Mouse (Mus musculus): ENCODE results near the gene Fau. TPM values are rescaled to one million over a fixed set of nuclear protein-coding genes. Genes with fewer than 3 reads are reported as not detected.

The Fau gene
- polyA plus RNA-seq, 1 experiment from 2014 or later, result 729 TPM

DNA sequence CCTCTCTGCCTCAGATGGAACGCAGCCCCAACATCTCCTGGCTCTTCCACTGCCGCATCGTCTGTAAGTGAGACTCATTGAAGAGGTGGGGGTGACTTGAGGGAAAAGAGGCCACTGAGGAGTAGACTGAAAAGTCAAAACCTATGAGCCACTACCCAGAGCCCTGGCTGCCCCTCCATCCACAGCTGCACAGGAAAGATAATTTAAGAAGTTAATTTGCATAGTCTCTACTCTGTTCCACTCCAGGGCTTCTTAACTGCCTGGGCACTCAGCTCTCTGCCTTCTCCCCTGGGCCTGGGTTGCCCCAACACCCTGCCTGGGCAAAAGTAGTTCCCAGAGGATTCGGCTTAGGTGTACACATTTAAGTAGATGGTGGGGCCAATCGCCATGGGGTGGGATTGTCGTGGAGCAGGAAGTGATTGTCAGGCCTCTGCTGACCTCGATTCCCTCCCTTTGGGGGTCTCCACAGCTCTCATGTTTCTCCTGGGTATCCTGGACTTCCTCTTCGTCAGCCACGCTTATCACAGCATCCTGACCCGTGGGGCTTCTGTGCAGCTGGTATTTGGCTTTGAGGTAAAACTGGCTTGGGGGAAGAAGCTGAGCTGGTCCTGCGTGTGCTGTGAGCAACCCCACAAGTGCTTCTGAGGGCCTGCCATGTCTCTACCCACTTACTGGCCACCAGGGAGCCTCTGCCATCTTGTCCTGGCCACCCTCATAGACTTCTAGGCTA is 8.8 kb upstream of the Fau start:
- Histone ChIP-seq H3K4me3 (ENCODE audit: low read depth, low read length) (no peak overlapping the region), H3K27ac (ENCODE audit: low read depth, low read length) (no peak overlapping the region), H3K36me3 (ENCODE audit: control insufficient read depth, insufficient read depth, low read length) (peaks cover 28% of the 10 kb centered on the region), H3K4me1 (replicated peaks; ENCODE audit: control insufficient read depth, insufficient read depth, low read length) (peaks cover 12% of the 10 kb centered on the region), H3K4me2 (ENCODE audit: low read depth, low read length, severe bottlenecking) (no peak overlapping the region), H3K9ac (ENCODE audit: low read length) (no peak overlapping the region; the same call in 1 of the 2 replicates), H3K9me3 (ENCODE audit: control insufficient read depth, low read length) (no peaks in the 10 kb centered on the region), H3K27me3 (ENCODE audit: control insufficient read depth, insufficient read depth, low read length) (no peaks in the 10 kb centered on the region)
- DNase-seq (ENCODE audit: low spot score) (no peak), ATAC-seq (replicated peaks; ENCODE audit: low FRiP score) (no peak)
- WGBS, result 85% methylated on average over 11 of the region's 11 CpGs

DNA sequence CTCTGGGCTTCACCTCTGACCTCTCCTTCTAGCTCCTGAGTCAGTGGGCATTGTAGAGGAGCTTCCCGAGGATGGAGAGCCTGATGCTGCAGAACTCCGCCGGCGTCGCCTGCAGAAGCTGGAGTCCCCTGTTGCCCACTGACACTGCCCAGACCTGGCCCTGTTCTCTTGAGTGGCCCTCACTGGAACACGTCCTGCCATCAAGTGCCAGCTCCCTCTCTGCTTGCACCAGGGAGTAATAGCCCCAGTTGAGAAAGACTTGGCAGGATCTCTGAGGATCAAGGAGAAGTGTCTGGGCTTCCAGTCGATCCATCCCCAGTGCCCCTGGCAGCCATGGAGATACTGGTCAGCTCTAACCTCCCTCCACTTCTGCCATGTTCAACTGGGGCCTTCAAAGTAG is 5.1 kb upstream of the Fau start:
- Histone ChIP-seq H3K9me3 (ENCODE audit: control insufficient read depth, low read length) (no peaks in the 10 kb centered on the region), H3K4me2 (ENCODE audit: low read depth, low read length, severe bottlenecking) (no peak overlapping the region), H3K36me3 (ENCODE audit: control insufficient read depth, insufficient read depth, low read length) (peaks cover 34% of the 10 kb centered on the region), H3K4me1 (replicated peaks; ENCODE audit: control insufficient read depth, insufficient read depth, low read length) (peaks cover 12% of the 10 kb centered on the region), H3K4me3 (ENCODE audit: low read depth, low read length) (no peak overlapping the region), H3K27ac (ENCODE audit: low read depth, low read length) (no peak overlapping the region), H3K27me3 (ENCODE audit: control insufficient read depth, insufficient read depth, low read length) (no peaks in the 10 kb centered on the region), H3K9ac (ENCODE audit: low read length) (no peak overlapping the region)
- WGBS, result 84% methylated on average over 7 of the region's 7 CpGs
- ATAC-seq (replicated peaks; ENCODE audit: low FRiP score) (no peak), DNase-seq (ENCODE audit: low spot score) (peak; percentile 43)

DNA sequence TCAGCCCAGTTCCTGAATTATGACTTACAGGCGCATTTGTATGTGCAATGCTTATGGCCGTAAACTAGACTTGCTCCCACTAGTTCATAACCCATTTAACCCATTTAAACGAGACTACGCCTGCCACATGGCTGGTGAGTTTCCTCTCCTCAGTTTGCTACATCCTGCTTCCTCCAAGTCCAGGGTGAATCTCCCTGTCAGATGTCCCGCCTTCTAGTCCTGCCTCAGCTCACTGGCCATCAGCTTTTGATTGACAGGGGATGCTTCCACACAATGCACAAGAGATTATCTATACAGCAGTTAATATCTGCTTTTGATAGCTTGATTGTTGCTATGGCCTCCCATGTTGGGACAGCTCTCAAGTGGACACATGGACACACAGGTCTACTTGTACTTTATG is 3.3 kb upstream of the Fau start:
- DNase-seq (ENCODE audit: low spot score), result no peak
- no peak overlapping the region for H3K9ac ChIP-seq (ENCODE audit: low read length)
- no peak overlapping the region for H3K27ac ChIP-seq (ENCODE audit: low read depth, low read length)
- no peak overlapping the region for H3K4me3 ChIP-seq (ENCODE audit: low read depth, low read length)
- ATAC-seq (replicated peaks; ENCODE audit: low FRiP score), result no peak
- H3K36me3 ChIP-seq (ENCODE audit: control insufficient read depth, insufficient read depth, low read length), result peaks cover 35% of the 10 kb centered on the region
- WGBS, result 88% methylated on average over 5 of the region's 5 CpGs
- no peaks in the 10 kb centered on the region for H3K27me3 ChIP-seq (ENCODE audit: control insufficient read depth, insufficient read depth, low read length)
- no peak overlapping the region for H3K4me2 ChIP-seq (ENCODE audit: low read depth, low read length, severe bottlenecking)
- no peaks in the 10 kb centered on the region for H3K9me3 ChIP-seq (ENCODE audit: control insufficient read depth, low read length)
- H3K4me1 ChIP-seq (replicated peaks; ENCODE audit: control insufficient read depth, insufficient read depth, low read length), result peaks cover 12% of the 10 kb centered on the region

DNA sequence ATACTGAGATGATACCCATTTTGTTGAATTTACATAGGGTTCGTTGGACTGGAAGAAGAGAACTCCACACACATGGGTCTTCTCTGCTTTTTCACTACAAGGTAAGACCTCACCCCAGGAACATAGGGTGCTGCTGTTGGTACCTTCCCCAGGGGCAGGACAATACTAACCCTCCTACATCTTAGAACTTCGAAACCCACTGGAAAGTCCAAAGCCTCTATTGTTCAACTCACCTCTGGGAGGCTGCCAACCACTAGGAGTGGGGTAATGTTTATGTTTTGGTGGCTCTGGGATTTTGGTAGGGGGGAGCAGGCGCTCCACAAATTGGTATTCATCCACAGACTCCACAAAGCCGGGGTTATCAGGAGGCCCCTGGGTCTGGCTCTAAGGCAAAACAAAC is 948 bp upstream of the Fau start:
- H3K27ac ChIP-seq (ENCODE audit: low read depth, low read length), result no peak overlapping the region
- H3K36me3 ChIP-seq (ENCODE audit: control insufficient read depth, insufficient read depth, low read length), result peaks cover 20% of the 10 kb centered on the region; the same call in 1 of the 2 replicates
- H3K4me2 ChIP-seq (ENCODE audit: low read depth, low read length, severe bottlenecking), result peak overlapping the region; percentile 81
- WGBS, result 57% methylated on average over 4 of the region's 4 CpGs
- H3K4me1 ChIP-seq (replicated peaks; ENCODE audit: control insufficient read depth, insufficient read depth, low read length), result peaks cover 14% of the 10 kb centered on the region
- peak overlapping the region; percentile 82 for H3K4me3 ChIP-seq (ENCODE audit: low read depth, low read length)
- peak overlapping the region; percentile 90 for H3K9ac ChIP-seq (ENCODE audit: low read length)
- ATAC-seq (replicated peaks; ENCODE audit: low FRiP score) (no peak), DNase-seq (ENCODE audit: low spot score) (no peak)
- H3K27me3 ChIP-seq (ENCODE audit: control insufficient read depth, insufficient read depth, low read length), result no peaks in the 10 kb centered on the region
- H3K9me3 ChIP-seq (ENCODE audit: control insufficient read depth, low read length), result no peaks in the 10 kb centered on the region

DNA sequence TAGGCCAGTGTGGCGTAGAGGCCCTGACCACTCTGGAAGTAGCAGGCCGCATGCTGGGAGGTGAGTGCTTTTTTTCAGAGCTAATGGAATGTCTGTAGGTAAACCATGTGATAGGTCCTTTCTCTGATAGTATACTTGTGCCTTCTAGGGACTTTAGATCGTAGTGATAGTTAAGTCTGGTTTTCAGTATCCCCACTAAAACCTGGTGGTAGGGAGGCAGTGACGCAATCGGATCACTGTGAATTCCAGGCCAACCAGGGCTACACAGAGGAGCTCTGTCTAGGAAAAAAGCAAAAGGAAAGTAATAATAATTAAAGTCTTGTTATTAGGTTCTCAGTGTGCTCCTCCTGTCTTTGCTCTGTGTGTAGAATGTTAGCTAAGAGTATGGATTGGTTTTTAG is 869 bp downstream of the Fau start:
- Histone ChIP-seq H3K27me3 (ENCODE audit: control insufficient read depth, insufficient read depth, low read length) (no peaks in the 10 kb centered on the region), H3K4me2 (ENCODE audit: low read depth, low read length, severe bottlenecking) (peak overlapping the region; percentile 81), H3K27ac (ENCODE audit: low read depth, low read length) (no peak overlapping the region), H3K36me3 (ENCODE audit: control insufficient read depth, insufficient read depth, low read length) (peaks cover 11% of the 10 kb centered on the region; the same call in 1 of the 2 replicates), H3K4me3 (ENCODE audit: low read depth, low read length) (peak overlapping the region; percentile 82), H3K9me3 (ENCODE audit: control insufficient read depth, low read length) (no peaks in the 10 kb centered on the region), H3K4me1 (replicated peaks; ENCODE audit: control insufficient read depth, insufficient read depth, low read length) (peaks cover 24% of the 10 kb centered on the region), H3K9ac (ENCODE audit: low read length) (peak overlapping the region; percentile 90)
- 44% methylated on average over 5 of the region's 5 CpGs for WGBS
- ATAC-seq (replicated peaks; ENCODE audit: low FRiP score), result no peak
- DNase-seq (ENCODE audit: low spot score), result no peak

DNA sequence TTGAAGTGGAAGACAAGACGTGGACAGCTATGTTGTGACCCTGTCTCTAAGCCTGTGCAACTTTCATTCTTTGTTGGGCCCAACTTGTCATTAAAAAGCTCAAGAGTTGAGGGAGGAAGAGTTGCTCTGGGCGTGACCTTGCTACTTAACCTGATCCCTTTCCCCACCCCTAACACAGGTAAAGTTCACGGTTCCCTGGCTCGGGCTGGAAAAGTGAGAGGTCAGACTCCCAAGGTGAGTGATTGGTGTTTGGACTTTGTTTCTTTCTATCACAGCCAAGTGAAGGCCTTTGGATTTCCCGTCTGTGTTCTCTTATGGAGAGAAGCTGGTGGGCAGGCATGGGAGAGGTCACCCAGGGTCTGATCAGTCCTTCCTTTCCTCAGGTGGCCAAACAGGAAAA is 1.3 kb downstream of the Fau start:
- H3K4me3 ChIP-seq (ENCODE audit: low read depth, low read length), result peak overlapping the region; percentile 82
- H3K9me3 ChIP-seq (ENCODE audit: control insufficient read depth, low read length), result no peaks in the 10 kb centered on the region
- no peaks in the 10 kb centered on the region for H3K27me3 ChIP-seq (ENCODE audit: control insufficient read depth, insufficient read depth, low read length)
- H3K4me1 ChIP-seq (replicated peaks; ENCODE audit: control insufficient read depth, insufficient read depth, low read length), result peaks cover 24% of the 10 kb centered on the region
- 82% methylated on average over 5 of the region's 5 CpGs for WGBS
- H3K27ac ChIP-seq (ENCODE audit: low read depth, low read length), result no peak overlapping the region
- peak overlapping the region; percentile 90 for H3K9ac ChIP-seq (ENCODE audit: low read length)
- H3K36me3 ChIP-seq (ENCODE audit: control insufficient read depth, insufficient read depth, low read length), result peaks cover 9% of the 10 kb centered on the region; the same call in 1 of the 2 replicates
- ATAC-seq (replicated peaks; ENCODE audit: low FRiP score), result no peak
- DNase-seq (ENCODE audit: low spot score), result peak; percentile 47
- peak overlapping the region; percentile 81; the same call in 1 of the 2 replicates for H3K4me2 ChIP-seq (ENCODE audit: low read depth, low read length, severe bottlenecking)

DNA sequence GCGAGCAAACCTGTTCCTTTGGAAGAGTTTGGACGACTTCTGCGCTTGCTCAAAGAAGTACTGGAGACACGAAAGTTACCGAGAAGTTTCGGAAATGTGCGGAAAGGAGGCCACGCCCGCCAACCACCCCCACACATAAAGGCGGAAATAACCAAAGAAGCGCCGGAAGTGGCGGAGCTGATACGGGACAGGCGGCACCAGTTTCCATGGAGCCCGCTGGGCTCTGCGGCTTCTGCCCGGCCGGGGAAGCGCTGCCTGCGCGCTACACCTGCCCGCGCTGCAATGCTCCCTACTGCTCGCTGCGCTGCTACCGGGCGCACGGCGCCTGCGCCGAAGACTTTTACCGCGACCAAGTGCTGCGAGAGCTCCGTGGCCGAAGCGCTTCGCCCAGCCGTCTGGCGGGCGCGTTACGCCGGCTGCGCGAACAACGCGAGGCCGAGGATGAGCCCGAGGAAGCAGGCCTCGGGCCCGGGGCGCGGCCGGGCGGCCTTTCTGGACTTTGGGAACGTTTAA is 3.4 kb downstream of the Fau start, which contains the start of gene Znhit2:
Gene Znhit2, plus strand, starts transcription at position 172 of the 513 bp plus-strand sequence.
- no peaks in the 10 kb centered on the region for H3K27me3 ChIP-seq (ENCODE audit: control insufficient read depth, insufficient read depth, low read length)
- peak; percentile 68 for ATAC-seq (replicated peaks; ENCODE audit: low FRiP score)

DNA sequence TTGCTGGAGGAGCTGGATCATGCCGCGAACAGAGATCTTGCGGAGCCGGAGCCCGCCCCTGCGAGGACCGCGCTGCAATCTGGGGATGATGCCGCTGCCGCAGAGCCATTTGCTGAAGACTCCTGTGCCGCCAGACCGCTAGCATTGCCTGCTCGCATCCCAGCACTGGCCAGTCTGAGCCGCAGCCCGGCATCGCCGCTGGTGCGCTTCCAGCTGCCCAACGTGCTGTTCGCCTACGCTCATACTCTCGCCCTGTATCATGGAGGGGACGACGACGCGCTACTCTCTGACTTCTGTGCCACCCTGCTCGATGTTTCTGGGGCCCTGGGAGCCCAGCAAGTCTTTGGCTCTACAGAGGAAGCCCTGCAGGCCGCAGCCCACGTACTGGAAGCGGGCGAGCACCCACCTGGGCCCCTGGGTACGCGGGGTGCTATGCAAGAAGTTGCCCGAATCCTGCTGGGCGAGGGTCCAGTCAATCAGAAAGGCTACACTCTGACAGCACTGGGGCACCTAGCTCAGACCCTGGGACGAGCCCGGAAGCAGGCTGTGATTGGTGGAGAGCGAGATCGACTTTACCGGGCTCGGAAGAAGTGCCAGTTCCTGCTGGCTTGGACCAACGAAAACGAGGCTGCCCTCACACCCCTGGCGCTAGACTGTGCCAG is 4.1 kb downstream of the Fau start:
- Histone ChIP-seq H3K36me3 (ENCODE audit: control insufficient read depth, insufficient read depth, low read length) (peaks cover 3% of the 10 kb centered on the region; the same call in 1 of the 2 replicates), H3K9me3 (ENCODE audit: control insufficient read depth, low read length) (no peaks in the 10 kb centered on the region), H3K27me3 (ENCODE audit: control insufficient read depth, insufficient read depth, low read length) (no peaks in the 10 kb centered on the region), H3K4me2 (ENCODE audit: low read depth, low read length, severe bottlenecking) (peak overlapping the region; percentile 100), H3K4me1 (replicated peaks; ENCODE audit: control insufficient read depth, insufficient read depth, low read length) (peaks cover 23% of the 10 kb centered on the region), H3K9ac (ENCODE audit: low read length) (peak overlapping the region; percentile 95), H3K4me3 (ENCODE audit: low read depth, low read length) (peak overlapping the region; percentile 88), H3K27ac (ENCODE audit: low read depth, low read length) (peak overlapping the region; percentile 93)
- 3% methylated on average over 44 of the region's 44 CpGs for WGBS
- DNase-seq (ENCODE audit: low spot score), result peak; percentile 65
- 0 out of 2 replicates have a peak, but pooled peaks have one; percentile 13 for ATAC-seq (replicated peaks; ENCODE audit: low FRiP score)

More for the DNA sequence above, 3.4 kb downstream of the Fau start, which contains the start of gene Znhit2:
- Histone ChIP-seq H3K27ac (ENCODE audit: low read depth, low read length) (peak within 1 kb of the TSS; percentile 93), H3K36me3 (ENCODE audit: control insufficient read depth, insufficient read depth, low read length) (peaks cover 3% of the 10 kb centered on the region; the same call in 1 of the 2 replicates), H3K9me3 (ENCODE audit: control insufficient read depth, low read length) (no peaks in the 10 kb centered on the region), H3K4me3 (ENCODE audit: low read depth, low read length) (peak within 1 kb of the TSS; percentile 88), H3K9ac (ENCODE audit: low read length) (peak within 1 kb of the TSS; percentile 95), H3K4me2 (ENCODE audit: low read depth, low read length, severe bottlenecking) (peak within 1 kb of the TSS; percentile 100), H3K4me1 (replicated peaks; ENCODE audit: control insufficient read depth, insufficient read depth, low read length) (peaks cover 24% of the 10 kb centered on the region)
- peak; percentile 92 for DNase-seq (ENCODE audit: low spot score)
- under 1% methylated on average over 58 of the region's 58 CpGs for WGBS

Data from forebrain, embryonic 11.5 days (tissue).